Comparison of ENCODE assay signal across 18 mouse cellular contexts in the genomic region with DNA sequence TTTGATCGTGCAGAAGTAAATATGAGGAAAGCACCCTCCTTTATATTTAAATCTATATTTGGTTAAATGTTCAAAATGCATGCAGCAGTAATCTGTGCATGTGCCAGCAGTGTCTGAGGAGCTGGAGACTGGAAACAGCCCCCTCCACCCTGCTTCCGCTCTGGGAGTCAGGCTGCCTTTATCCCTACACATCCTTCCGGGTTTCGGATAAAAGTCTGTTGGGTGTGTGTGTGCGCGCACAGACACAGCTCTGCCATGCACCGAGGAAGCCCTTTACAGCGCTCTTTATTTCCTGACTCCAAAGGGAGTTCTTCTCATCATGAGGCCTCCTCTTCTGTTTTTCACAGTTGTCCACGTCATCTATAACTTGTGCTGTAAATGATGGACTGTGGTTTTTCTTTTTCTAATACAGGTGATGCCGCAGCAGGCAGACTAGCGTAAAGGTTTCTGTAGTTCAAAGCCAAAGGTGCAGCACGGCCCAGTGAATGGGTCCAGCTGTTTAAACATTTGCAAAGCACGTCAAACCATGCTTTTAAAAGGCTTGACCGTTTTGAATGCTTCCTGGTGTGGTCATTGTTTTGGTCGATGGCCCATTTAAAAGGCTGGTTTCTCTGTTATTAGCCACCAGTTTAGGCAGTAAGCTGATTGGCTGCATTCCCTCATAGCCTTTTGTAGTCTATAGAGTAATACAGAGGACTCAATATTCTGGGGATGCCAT.
DNase-seq lines count a peak whose midpoint lies in the region; ATAC-seq and TF ChIP-seq lines count a peak whose summit lies in the region.
"Had no signal": no experiment of that assay in that cellular context is flagged by ENCODE, and none has a peak within 500 bp of the region (broad histone marks: within the 10 kb centered on the region; RNA-seq: fewer than 3 reads in every experiment).

No protein-coding gene starts in this region.

- no peak overlapping the region for H3K9ac ChIP-seq in heart, postnatal 0 days (replicated peaks; ENCODE audit: low read depth, low read length)
- no peak overlapping the region for H3K9ac ChIP-seq in limb, embryonic 15.5 days
- H3K9ac ChIP-seq: limb, embryonic 12.5 days; neural tube, embryonic 12.5 days had no signal

- no peak for DNase-seq in heart, postnatal 0 days (ENCODE audit: low spot score)
- no peak for DNase-seq in heart, embryonic 10.5 days (ENCODE audit: low spot score)
- DNase-seq in left cerebral cortex, adult 2 months (ENCODE audit: extremely low spot score in 1 of 2, low spot score in 2 of 2), result no peak
- DNase-seq in left cerebral cortex, adult 9 months (ENCODE audit: low spot score in 2 of 2), result no peak
- peak; percentile 43 for DNase-seq in R1 (ENCODE audit: low read depth, low spot score)
- DNase-seq in adrenal gland, adult 8-10 months, result no peak
- no peak for DNase-seq in gastrocnemius, postnatal 36 days
- DNase-seq: adrenal gland, postnatal 25 days; B cell, adult 2 months; heart, postnatal 14 days; lung, adult 2 months; right cerebral cortex, postnatal 25 days; thymus, adult 18-20 months had no signal

- H3K27me3 ChIP-seq in heart, postnatal 0 days (ENCODE audit: control insufficient read depth, insufficient read depth, low read length), result no peaks in the 10 kb centered on the region
- H3K27me3 ChIP-seq in heart, embryonic 10.5 days (ENCODE audit: insufficient read depth, poor library complexity, severe bottlenecking), result no peaks in the 10 kb centered on the region
- H3K27me3 ChIP-seq in limb, embryonic 15.5 days, result no peaks in the 10 kb centered on the region
- H3K27me3 ChIP-seq: limb, embryonic 12.5 days; neural tube, embryonic 12.5 days had no signal

- 0 out of 2 replicates have a peak, but pooled peaks cover 5% of the 10 kb centered on the region for H3K36me3 ChIP-seq in heart, postnatal 0 days (replicated peaks; ENCODE audit: control insufficient read depth, insufficient read depth, low read length)
- H3K36me3 ChIP-seq in heart, embryonic 10.5 days, result peaks cover 43% of the 10 kb centered on the region
- peaks cover 17% of the 10 kb centered on the region; the same call in 1 of the 2 replicates for H3K36me3 ChIP-seq in limb, embryonic 15.5 days

- intact Hi-C loops in left cerebral cortex, adult 2 months (cut with DNase I), result no loop called here
- intact Hi-C loops in gastrocnemius, postnatal 36 days (cut with DNase I), result no loop called here

- H3K4me3 ChIP-seq in heart, postnatal 0 days (ENCODE audit: low read depth, low read length), result no peak overlapping the region
- H3K4me3 ChIP-seq in heart, embryonic 10.5 days, result no peak overlapping the region
- no peak overlapping the region for H3K4me3 ChIP-seq in left cerebral cortex, adult 2 months
- H3K4me3 ChIP-seq in limb, embryonic 15.5 days, result no peak overlapping the region
- H3K4me3 ChIP-seq: limb, embryonic 12.5 days; neural tube, embryonic 12.5 days had no signal

- 74% methylated on average over 15 of the region's 15 CpGs for WGBS in heart, postnatal 0 days
- WGBS in heart, embryonic 10.5 days, result 85% methylated on average over 15 of the region's 15 CpGs
- 62% methylated on average over 15 of the region's 15 CpGs for WGBS in limb, embryonic 15.5 days

- no peak overlapping the region for H3K4me2 ChIP-seq in heart, postnatal 0 days (ENCODE audit: low read depth, low read length)
- H3K4me2 ChIP-seq in limb, embryonic 15.5 days, result no peak overlapping the region
- H3K4me2 ChIP-seq: limb, embryonic 12.5 days; neural tube, embryonic 12.5 days had no signal

- TF ChIP-seq CTCF in heart, postnatal 0 days (IDR thresholded peaks at IDR 0.05; ENCODE audit: low read depth), result no peak
- no peak for TF ChIP-seq CTCF in left cerebral cortex, adult 2 months (IDR thresholded peaks at IDR 0.05)

- TF ChIP-seq EP300 in heart, postnatal 0 days (IDR thresholded peaks at IDR 0.05; ENCODE audit: low read depth), result no peak

- no peaks in the 10 kb centered on the region for H3K9me3 ChIP-seq in heart, postnatal 0 days (replicated peaks; ENCODE audit: control insufficient read depth, low read length)
- H3K9me3 ChIP-seq in heart, embryonic 10.5 days, result no peaks in the 10 kb centered on the region
- no peaks in the 10 kb centered on the region for H3K9me3 ChIP-seq in limb, embryonic 15.5 days
- H3K9me3 ChIP-seq: limb, embryonic 12.5 days; neural tube, embryonic 12.5 days had no signal

- no peak overlapping the region for H3K27ac ChIP-seq in heart, postnatal 0 days (ENCODE audit: low read depth)
- no peak overlapping the region for H3K27ac ChIP-seq in heart, embryonic 10.5 days
- H3K27ac ChIP-seq in left cerebral cortex, adult 2 months, result peak overlapping the region; percentile 4; the same call in 1 of the 2 replicates
- H3K27ac ChIP-seq in limb, embryonic 15.5 days, result peak overlapping the region; percentile 33; the same call in 1 of the 2 replicates
- H3K27ac ChIP-seq: hindbrain, postnatal 0 days; kidney, postnatal 0 days; neural tube, embryonic 12.5 days had no signal

- no peaks in the 10 kb centered on the region for H3K4me1 ChIP-seq in heart, postnatal 0 days (ENCODE audit: control insufficient read depth, insufficient read depth)
- 0 out of 2 replicates have a peak, but pooled peaks cover 2% of the 10 kb centered on the region for H3K4me1 ChIP-seq in heart, embryonic 10.5 days
- H3K4me1 ChIP-seq in limb, embryonic 15.5 days, result peaks cover 40% of the 10 kb centered on the region

- 0 out of 2 replicates have a peak, but pooled peaks have one; percentile 27 for ATAC-seq in heart, postnatal 0 days (ENCODE audit: insufficient read depth, low read depth)
- ATAC-seq in limb, embryonic 15.5 days (ENCODE audit: insufficient number of reproducible peaks, low FRiP score, low TSS enrichment, low read depth), result no peak
- ATAC-seq: hindbrain, postnatal 0 days had no signal

Comparison
In these comparisons a context has a peak if more than half of its experiments do, and no peak if none do; other contexts are left out.
1. H3K27ac ChIP-seq: peak in left cerebral cortex, adult 2 months (single experiment) and limb, embryonic 15.5 days (single experiment); none in heart, postnatal 0 days (single experiment) and heart, embryonic 10.5 days (single experiment).